Mouse (Mus musculus): ENCODE results near the gene H2afy2. TPM values are rescaled to one million over a fixed set of nuclear protein-coding genes. Genes with fewer than 3 reads are reported as not detected.

The H2afy2 gene
- polyA plus RNA-seq, 2 experiments: 1.5 to 1.7 TPM

GRCm38 (mm10) chr10:61737537-61737936 lies 46.4 kb downstream of the H2afy2 start:
- Histone ChIP-seq H3K9me3 (ENCODE audit: control insufficient read depth, low read length) (no peaks in the 10 kb centered on the region), H3K27ac (no peak overlapping the region), H3K4me2 (ENCODE audit: low read depth) (no peak overlapping the region), H3K4me1 (replicated peaks; ENCODE audit: control insufficient read depth in 2 of 2, insufficient read depth in 2 of 2, low read length in 1 of 2) (no peaks in the 10 kb centered on the region), H3K36me3 (replicated peaks; ENCODE audit: control insufficient read depth, insufficient read depth, low read depth) (no peaks in the 10 kb centered on the region), H3K4me3 (ENCODE audit: insufficient read depth in 1 of 2, low read depth in 2 of 2, low read length in 2 of 2) (no peak overlapping the region), H3K27me3 (ENCODE audit: control insufficient read depth, insufficient read depth, low read length) (no peaks in the 10 kb centered on the region), H3K9ac (replicated peaks) (no peak overlapping the region)
- DNase-seq (ENCODE audit: low read depth in 3 of 3, low spot score in 3 of 3) (no peak), ATAC-seq (ENCODE audit: insufficient read depth) (no peak)
- 54% methylated on average over 1 of the region's 1 CpGs for WGBS (ENCODE audit: insufficient replicate concordance)
- TF ChIP-seq CTCF (IDR thresholded peaks at IDR 0.05; ENCODE audit: low read depth): no peak
- TF ChIP-seq EP300 (IDR thresholded peaks at IDR 0.05; ENCODE audit: low read depth): no peak

GRCm38 (mm10) chr10:61736671-61737078 lies 47.3 kb downstream of the H2afy2 start:
- H3K9ac ChIP-seq (replicated peaks): no peak overlapping the region
- H3K4me2 ChIP-seq (ENCODE audit: low read depth): no peak overlapping the region
- no peaks in the 10 kb centered on the region for H3K4me1 ChIP-seq (replicated peaks; ENCODE audit: control insufficient read depth in 2 of 2, insufficient read depth in 2 of 2, low read length in 1 of 2)
- DNase-seq (ENCODE audit: low read depth in 3 of 3, low spot score in 3 of 3) (no peak), ATAC-seq (ENCODE audit: insufficient read depth) (no peak)
- no peak overlapping the region for H3K4me3 ChIP-seq (ENCODE audit: insufficient read depth in 1 of 2, low read depth in 2 of 2, low read length in 2 of 2)
- no peak overlapping the region for H3K27ac ChIP-seq
- H3K9me3 ChIP-seq (ENCODE audit: control insufficient read depth, low read length): no peaks in the 10 kb centered on the region
- WGBS (ENCODE audit: insufficient replicate concordance): 63% methylated on average over 10 of the region's 10 CpGs
- TF ChIP-seq EP300 (IDR thresholded peaks at IDR 0.05; ENCODE audit: low read depth) (no peak), CTCF (IDR thresholded peaks at IDR 0.05; ENCODE audit: low read depth) (no peak)
- no peaks in the 10 kb centered on the region for H3K27me3 ChIP-seq (ENCODE audit: control insufficient read depth, insufficient read depth, low read length)
- no peaks in the 10 kb centered on the region for H3K36me3 ChIP-seq (replicated peaks; ENCODE audit: control insufficient read depth, insufficient read depth, low read depth)

GRCm38 (mm10) chr10:61734377-61734776 lies 49.6 kb downstream of the H2afy2 start:
- Histone ChIP-seq H3K4me1 (replicated peaks; ENCODE audit: control insufficient read depth in 2 of 2, insufficient read depth in 2 of 2, low read length in 1 of 2) (no peaks in the 10 kb centered on the region), H3K4me2 (ENCODE audit: low read depth) (no peak overlapping the region), H3K4me3 (ENCODE audit: insufficient read depth in 1 of 2, low read depth in 2 of 2, low read length in 2 of 2) (no peak overlapping the region), H3K9ac (replicated peaks) (no peak overlapping the region), H3K27me3 (ENCODE audit: control insufficient read depth, insufficient read depth, low read length) (no peaks in the 10 kb centered on the region), H3K36me3 (replicated peaks; ENCODE audit: control insufficient read depth, insufficient read depth, low read depth) (no peaks in the 10 kb centered on the region), H3K27ac (no peak overlapping the region), H3K9me3 (ENCODE audit: control insufficient read depth, low read length) (no peaks in the 10 kb centered on the region)
- DNase-seq (ENCODE audit: low read depth in 3 of 3, low spot score in 3 of 3) (peak in 2 of 3 experiments; percentile 10 to 30), ATAC-seq (ENCODE audit: insufficient read depth) (no peak)
- 42% methylated on average over 3 of the region's 3 CpGs for WGBS (ENCODE audit: insufficient replicate concordance)
- no peak for TF ChIP-seq EP300 (IDR thresholded peaks at IDR 0.05; ENCODE audit: low read depth)
- TF ChIP-seq CTCF (IDR thresholded peaks at IDR 0.05; ENCODE audit: low read depth): peak; percentile 91

- no peaks in the 10 kb centered on the region for H3K27me3 ChIP-seq (ENCODE audit: control insufficient read depth, insufficient read depth, low read length)
- H3K4me2 ChIP-seq (ENCODE audit: low read depth): no peak overlapping the region
- H3K36me3 ChIP-seq (replicated peaks; ENCODE audit: control insufficient read depth, insufficient read depth, low read depth): no peaks in the 10 kb centered on the region
- H3K4me3 ChIP-seq (ENCODE audit: insufficient read depth in 1 of 2, low read depth in 2 of 2, low read length in 2 of 2): no peak overlapping the region
- DNase-seq (ENCODE audit: low read depth in 3 of 3, low spot score in 3 of 3): no peak
- ATAC-seq (ENCODE audit: insufficient read depth): no peak
- no peak overlapping the region for H3K27ac ChIP-seq
- no peaks in the 10 kb centered on the region for H3K9me3 ChIP-seq (ENCODE audit: control insufficient read depth, low read length)
- H3K4me1 ChIP-seq (replicated peaks; ENCODE audit: control insufficient read depth in 2 of 2, insufficient read depth in 2 of 2, low read length in 1 of 2): no peaks in the 10 kb centered on the region
- 80% methylated on average over 6 of the region's 6 CpGs for WGBS (ENCODE audit: insufficient replicate concordance)
- TF ChIP-seq CTCF (IDR thresholded peaks at IDR 0.05; ENCODE audit: low read depth) (no peak; the same call in 1 of the 2 replicates), EP300 (IDR thresholded peaks at IDR 0.05; ENCODE audit: low read depth) (no peak)
- H3K9ac ChIP-seq (replicated peaks): no peak overlapping the region
These were observed 53.8 kb downstream of the H2afy2 start for GRCm38 (mm10) chr10:61730171-61730570.

GRCm38 (mm10) chr10:61729181-61729580 lies 54.8 kb downstream of the H2afy2 start:
- H3K36me3 ChIP-seq (replicated peaks; ENCODE audit: control insufficient read depth, insufficient read depth, low read depth): no peaks in the 10 kb centered on the region
- 65% methylated on average over 11 of the region's 11 CpGs for WGBS (ENCODE audit: insufficient replicate concordance)
- no peak overlapping the region for H3K4me2 ChIP-seq (ENCODE audit: low read depth)
- H3K9me3 ChIP-seq (ENCODE audit: control insufficient read depth, low read length): no peaks in the 10 kb centered on the region
- no peak overlapping the region for H3K4me3 ChIP-seq (ENCODE audit: insufficient read depth in 1 of 2, low read depth in 2 of 2, low read length in 2 of 2)
- TF ChIP-seq EP300 (IDR thresholded peaks at IDR 0.05; ENCODE audit: low read depth): no peak
- TF ChIP-seq CTCF (IDR thresholded peaks at IDR 0.05; ENCODE audit: low read depth): no peak
- DNase-seq (ENCODE audit: low read depth in 3 of 3, low spot score in 3 of 3): no peak
- H3K9ac ChIP-seq (replicated peaks): no peak overlapping the region
- no peak for ATAC-seq (ENCODE audit: insufficient read depth)
- no peaks in the 10 kb centered on the region for H3K27me3 ChIP-seq (ENCODE audit: control insufficient read depth, insufficient read depth, low read length)
- no peak overlapping the region for H3K27ac ChIP-seq
- no peaks in the 10 kb centered on the region for H3K4me1 ChIP-seq (replicated peaks; ENCODE audit: control insufficient read depth in 2 of 2, insufficient read depth in 2 of 2, low read length in 1 of 2)
